Mouse (Mus musculus) CD4-positive, CD25-positive, alpha-beta regulatory T cell, adult 9 weeks (primary cell): Measurements from ENCODE around the gene Cdk17. TPM values are rescaled to one million over a fixed set of nuclear protein-coding genes. Genes with fewer than 3 reads are reported as not detected.

Experiments used
- polyA plus RNA-seq: library from polyadenylated mRNA; unstranded; fragments of 100-300 nt; shearing (Covaris generic); gene quantifications from one replicate; pipeline ENCODE4 v1.2.1, GENCODE M21; 2017

Cdk17 gene
- polyA plus RNA-seq, result 29.7 TPM

DNA sequence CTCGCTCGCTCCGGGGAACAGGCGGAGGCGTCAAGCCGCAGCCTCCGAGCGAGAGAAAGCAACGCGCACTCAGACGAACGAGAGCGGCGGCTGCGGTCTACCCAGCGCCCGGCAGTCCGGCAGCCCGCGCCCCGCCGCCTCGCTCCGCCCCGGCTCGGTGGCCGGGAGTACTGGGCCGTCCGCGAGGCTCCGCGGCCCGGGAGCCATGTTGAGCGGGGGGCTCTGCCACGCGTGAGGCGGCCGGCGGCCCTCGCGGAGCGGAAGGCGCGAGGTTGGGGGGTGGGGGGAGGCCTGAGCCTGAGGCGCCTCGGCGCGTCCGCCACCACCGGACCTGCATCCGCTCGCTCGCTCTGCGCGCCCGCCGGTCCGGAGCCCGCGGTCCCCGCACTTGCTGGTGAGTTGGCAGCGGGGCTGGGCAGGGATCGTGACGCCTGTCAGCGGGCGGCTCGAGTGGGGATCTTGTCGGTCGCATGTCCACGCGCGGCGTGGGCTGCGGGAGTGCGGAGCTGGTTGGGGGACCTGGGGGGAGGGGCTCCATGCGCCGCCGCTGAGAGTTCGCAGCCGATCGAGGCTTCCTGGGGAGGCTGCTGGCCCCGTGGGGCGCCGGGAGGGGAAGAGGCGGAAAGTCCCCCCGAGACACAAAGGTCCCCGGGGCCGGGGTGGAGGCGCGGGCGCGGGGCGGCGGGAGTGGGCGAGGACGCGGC is at the start of gene Cdk17:
Gene Cdk17 (plus strand): TSS at position 69 of the 704 bp plus-strand sequence.

GRCm38 (mm10) chr10:93310721-93311411 is 150.2 kb downstream of the Cdk17 start, which contains the start of gene Elk3:
Gene Elk3 (minus strand): TSS chr10:93311135.

Other genes with a start within 250 kb of the Cdk17 start
- gene Cfap54, start 79.3 kb upstream of the Cdk17 start, polyA plus RNA-seq, result 1.3 TPM
- gene Elk3, start 150.3 kb downstream of the Cdk17 start, polyA plus RNA-seq, result 38.8 TPM